Mouse (Mus musculus): ENCODE results near the gene Pck1.

GRCm38 (mm10) chr2:173126386-173126785 lies 26.5 kb upstream of the Pck1 start:
- TF ChIP-seq EP300 (IDR thresholded peaks at IDR 0.05; ENCODE audit: low read depth) (no peak), CTCF (IDR thresholded peaks at IDR 0.05; ENCODE audit: low read depth) (no peak)
